Mouse (Mus musculus): ENCODE data around the gene Myd88.

Myd88 gene

DNA sequence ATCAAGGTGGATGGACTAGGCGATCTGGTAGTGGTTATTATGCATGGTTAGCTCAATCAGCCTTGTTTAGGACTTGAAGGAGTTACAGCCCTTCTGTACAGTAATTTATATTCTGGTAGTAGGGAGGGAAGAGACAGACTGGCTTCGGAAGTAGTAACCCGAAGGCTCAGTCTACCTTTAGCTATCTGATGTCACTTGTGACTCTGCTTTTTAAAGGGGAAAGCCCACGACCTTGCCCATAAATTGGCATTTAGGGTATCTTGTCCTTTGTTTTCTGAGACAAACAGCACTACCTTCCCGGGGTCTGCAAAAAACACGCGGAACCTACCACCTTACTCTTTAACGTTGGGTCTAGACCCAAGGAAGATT, 1.0 kb downstream of the Myd88 start:
- DNase-seq (ENCODE audit: low spot score in 2 of 2): no peak

GRCm38 (mm10) chr9:119339558-119340211, 1.5 kb downstream of the Myd88 start, which contains the start of gene Acaa1a:
TSS of gene Acaa1a (plus strand) at chr9:119339676.
- peak; percentile 75 to 80 for DNase-seq (ENCODE audit: low spot score in 2 of 2)

DNA sequence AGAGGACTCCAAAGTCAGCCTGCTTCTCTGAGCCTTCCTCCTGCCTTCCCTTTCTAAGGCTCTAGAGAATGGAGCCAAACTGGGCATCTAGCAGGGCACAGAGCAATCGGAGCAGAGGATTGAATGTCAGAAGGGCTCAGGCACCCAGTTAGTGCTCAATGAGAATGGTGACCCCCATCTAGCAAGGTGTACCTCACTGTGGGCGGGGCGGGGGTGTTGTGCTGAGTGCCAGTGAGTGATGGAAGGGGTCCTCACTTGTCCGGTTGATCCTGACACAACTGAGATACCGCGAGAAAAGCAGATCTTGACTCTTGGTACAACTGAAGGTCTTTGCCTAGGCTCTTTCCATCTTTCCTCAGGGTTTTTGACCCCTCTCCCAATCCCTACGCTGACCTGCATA, 2.1 kb downstream of the Myd88 start:
- DNase-seq (ENCODE audit: low spot score in 2 of 2): no peak

DNA sequence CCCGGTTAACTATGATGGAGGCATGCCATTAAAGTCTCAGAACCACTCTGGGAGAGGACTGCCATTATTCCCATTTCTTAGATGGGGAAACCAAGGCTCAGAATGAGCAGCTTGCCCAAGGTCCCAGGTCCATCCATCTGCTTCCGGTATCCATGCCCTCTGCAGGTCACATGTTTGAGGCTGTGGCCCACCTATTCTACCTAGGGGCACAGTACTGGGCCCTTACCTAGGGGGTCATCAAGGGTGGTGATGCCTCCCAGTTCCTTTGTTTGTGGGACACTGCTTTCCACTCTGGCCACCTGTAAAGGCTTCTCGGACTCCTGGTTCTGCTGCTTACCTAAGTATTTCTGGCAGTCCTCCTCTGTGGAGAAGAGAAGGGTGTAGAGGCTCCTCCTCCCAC, 2.9 kb downstream of the Myd88 start:
- no peak for DNase-seq (ENCODE audit: low spot score in 2 of 2)

- no peak for DNase-seq (ENCODE audit: low spot score in 2 of 2)
Observed at GRCm38 (mm10) chr9:119337842-119338241, 3.4 kb downstream of the Myd88 start.

- DNase-seq (ENCODE audit: low spot score in 2 of 2): no peak
Observed at GRCm38 (mm10) chr9:119335571-119335970, 5.6 kb downstream of the Myd88 start.

DNA sequence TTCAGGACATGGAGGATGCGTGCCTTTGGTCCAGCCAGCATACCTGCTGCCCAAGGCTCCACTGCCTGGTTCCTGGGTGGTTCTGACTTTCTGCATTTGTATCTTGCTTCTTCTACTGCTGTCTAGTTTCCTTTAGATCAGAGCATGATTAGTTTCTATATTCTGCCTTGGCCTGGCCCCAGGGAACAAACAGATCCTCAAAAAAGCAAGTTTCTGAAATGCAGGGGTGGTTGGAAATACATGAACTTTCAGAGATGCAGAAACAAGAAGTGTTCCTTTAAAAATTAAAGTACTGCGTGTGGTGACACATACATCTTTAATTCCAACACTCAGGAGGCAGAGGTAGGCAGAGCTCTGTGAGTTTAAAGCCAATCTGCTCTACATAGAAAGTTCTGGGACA, 6.4 kb downstream of the Myd88 start:
- no peak for DNase-seq (ENCODE audit: low spot score in 2 of 2)

GRCm38 (mm10) chr9:119334324-119334723, 6.9 kb downstream of the Myd88 start:
- peak; percentile 55 to 61 for DNase-seq (ENCODE audit: low spot score in 2 of 2)

GRCm38 (mm10) chr9:119330186-119330963, 10.8 kb downstream of the Myd88 start:
- no peak for DNase-seq (ENCODE audit: low spot score in 2 of 2)

DNA sequence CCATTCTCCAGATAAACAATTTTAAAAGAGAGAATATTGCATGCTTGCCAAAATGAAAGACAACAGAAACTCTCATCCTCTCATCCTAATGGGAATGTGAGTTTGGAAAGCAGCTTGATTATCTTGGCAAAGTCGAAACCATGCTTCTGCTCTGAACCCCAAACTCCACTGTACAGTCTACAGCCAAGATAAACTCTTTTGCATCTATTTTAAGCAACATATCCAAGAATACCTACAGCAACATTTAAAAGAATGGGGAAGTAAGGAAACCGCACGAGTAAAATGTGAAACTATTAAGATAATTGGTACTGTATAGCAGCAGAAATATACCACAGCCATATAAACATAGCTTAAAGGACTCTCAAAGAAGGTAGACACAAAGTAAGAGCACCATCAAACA, 12.7 kb downstream of the Myd88 start:
- no peak for DNase-seq (ENCODE audit: low spot score in 2 of 2)

DNA sequence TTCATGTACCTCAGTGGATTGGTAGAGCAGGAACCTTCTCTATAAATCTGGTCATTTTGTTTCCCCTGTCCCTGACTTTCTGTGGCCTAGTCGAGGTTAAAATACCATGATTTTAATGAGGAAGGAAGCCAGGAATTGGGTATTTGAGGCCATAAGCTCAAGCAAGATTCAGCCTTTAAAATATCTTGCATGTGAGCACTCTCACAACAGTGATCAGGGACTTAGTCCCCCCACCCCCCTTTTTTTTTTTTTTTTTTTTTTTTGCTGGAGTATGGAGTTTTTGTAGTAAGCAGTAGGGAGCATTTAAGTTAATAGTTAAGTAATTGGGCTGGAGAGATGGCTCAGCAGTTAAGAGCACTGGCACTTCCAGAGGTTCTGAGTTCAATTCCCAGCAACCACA, 17.1 kb downstream of the Myd88 start:
- DNase-seq (ENCODE audit: low spot score in 2 of 2): no peak

DNA sequence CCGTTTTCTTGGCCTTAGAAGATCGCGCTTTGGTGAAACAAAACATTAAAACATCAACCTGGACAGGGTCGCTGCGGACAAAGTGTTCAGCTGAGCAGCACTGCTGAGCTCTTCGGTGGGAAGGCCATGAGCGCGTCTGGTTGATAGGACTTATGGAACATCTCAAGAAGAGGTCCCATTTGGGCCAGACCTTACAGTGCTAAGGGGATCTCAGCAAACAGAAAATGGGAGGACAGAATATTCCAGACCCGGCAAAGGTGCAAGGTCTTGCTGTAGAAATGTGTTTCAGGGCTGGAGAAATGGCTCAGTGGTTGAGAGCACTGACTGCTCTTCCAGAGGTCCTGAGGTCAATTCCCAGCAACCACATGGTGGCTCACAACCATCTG, 18.0 kb downstream of the Myd88 start:
- no peak for DNase-seq (ENCODE audit: low spot score in 2 of 2)

GRCm38 (mm10) chr9:119322289-119323259, 18.6 kb downstream of the Myd88 start, which contains the start of gene Oxsr1:
TSS of gene Oxsr1 (minus strand) at chr9:119322427.
- peak; percentile 99 for DNase-seq (ENCODE audit: low spot score in 2 of 2)

DNA sequence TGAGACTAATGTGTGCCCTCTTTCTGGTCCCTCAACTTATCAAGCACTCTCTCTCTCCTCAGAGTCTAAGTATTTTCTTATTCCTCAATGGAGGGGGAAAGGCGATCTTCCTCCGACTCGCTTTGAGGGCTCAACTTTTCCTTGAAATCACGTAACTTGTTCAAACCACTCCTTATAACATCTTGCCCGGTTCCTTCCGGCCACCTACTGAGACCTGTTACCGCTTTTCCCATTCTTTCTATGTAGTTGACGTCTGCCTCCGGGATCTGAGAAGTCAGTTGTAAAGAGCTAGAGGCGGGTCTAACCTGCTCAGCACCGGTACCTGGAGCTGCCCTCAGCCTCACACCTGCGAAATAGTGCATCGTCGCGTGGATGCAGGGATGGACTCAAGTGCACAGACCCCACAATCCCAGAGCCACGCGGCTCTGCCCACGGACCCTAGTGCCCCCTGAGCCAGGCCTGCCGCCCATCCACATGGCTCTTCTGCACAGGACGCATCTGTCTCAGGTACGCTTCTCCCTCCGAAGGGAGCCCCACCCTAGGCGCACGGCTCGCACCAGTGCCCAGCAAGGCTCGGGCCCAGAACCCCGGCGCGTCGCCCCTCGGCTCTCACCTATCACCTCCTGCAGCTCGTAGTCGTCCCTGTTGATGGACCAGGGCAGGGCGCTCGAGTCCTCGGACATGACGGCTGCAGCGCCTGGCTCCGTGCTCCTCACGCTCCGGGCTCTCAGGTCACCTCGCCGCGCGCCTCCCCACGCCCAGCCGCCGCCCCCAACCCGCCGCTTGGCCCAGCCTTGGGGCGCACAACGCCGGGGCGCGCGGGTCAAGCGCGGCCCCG, 19.6 kb downstream of the Myd88 start:
- DNase-seq (ENCODE audit: low spot score in 2 of 2): peak in 1 of 2 experiments; percentile 64

- no peak for DNase-seq (ENCODE audit: low spot score in 2 of 2)
Observed at GRCm38 (mm10) chr9:119320946-119321345, 20.3 kb downstream of the Myd88 start.

- no peak for DNase-seq (ENCODE audit: low spot score in 2 of 2)
Observed at GRCm38 (mm10) chr9:119320446-119320845, 20.8 kb downstream of the Myd88 start.

- DNase-seq (ENCODE audit: low spot score in 2 of 2): no peak
Observed at GRCm38 (mm10) chr9:119318891-119319290, 22.3 kb downstream of the Myd88 start.

- DNase-seq (ENCODE audit: low spot score in 2 of 2): no peak
Observed at GRCm38 (mm10) chr9:119313096-119313495, 28.1 kb downstream of the Myd88 start.

- no peak for DNase-seq (ENCODE audit: low spot score in 2 of 2)
Observed at GRCm38 (mm10) chr9:119309067-119309466, 32.1 kb downstream of the Myd88 start.

DNA sequence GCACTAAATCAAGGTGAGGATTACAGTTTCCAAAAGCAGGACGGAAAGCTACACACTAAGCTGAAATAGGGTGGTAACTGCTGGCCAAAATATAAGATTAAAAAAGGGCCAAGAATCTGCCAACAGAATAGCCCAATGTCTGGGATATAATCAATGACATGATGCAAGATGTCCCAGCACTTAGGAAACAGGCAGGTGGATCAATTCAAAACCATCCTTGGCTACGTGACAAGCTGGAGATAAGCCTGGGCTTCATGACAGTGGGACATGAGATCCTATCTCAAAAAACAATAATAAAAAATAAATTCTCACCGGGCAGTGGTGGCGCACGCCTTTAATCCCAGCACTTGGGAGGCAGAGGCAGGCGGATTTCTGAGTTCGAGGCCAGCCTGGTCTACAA, 35.3 kb downstream of the Myd88 start:
- DNase-seq (ENCODE audit: low spot score in 2 of 2): no peak

- DNase-seq (ENCODE audit: low spot score in 2 of 2): no peak
Observed at GRCm38 (mm10) chr9:119298563-119298962, 42.6 kb downstream of the Myd88 start.

Data from right cerebral cortex, postnatal 10 days (tissue).